16 mouse cellular contexts compared by ENCODE assay signal in genomic region chr8:54122345-54122744, GRCm38 (mm10).
"Had no signal": no experiment of that assay in that cellular context is flagged by ENCODE, and none has a peak within 500 bp of the region (broad histone marks: within the 10 kb centered on the region; RNA-seq: fewer than 3 reads in every experiment).

No protein-coding gene starts in this region.

- H3K4me2 ChIP-seq: lung, embryonic 14.5 days; midbrain, embryonic 12.5 days; neural tube, embryonic 12.5 days; stomach, embryonic 15.5 days had no signal

- H3K9ac ChIP-seq: lung, embryonic 14.5 days; midbrain, embryonic 12.5 days; neural tube, embryonic 12.5 days; stomach, embryonic 15.5 days had no signal

- DNase-seq: lung, adult 18-20 months; lung, embryonic 14.5 days; lung, postnatal 10 days; lung, postnatal 4 days; midbrain, embryonic 14.5 days; right cerebral cortex, postnatal 14 days; spleen, adult 18-20 months; thymus, adult 2 months; thymus, postnatal 25 days; thymus, postnatal 4 days had no signal

- ATAC-seq: midbrain, embryonic 16.5 days had no signal

- H3K4me3 ChIP-seq: midbrain, embryonic 10.5 days; midbrain, embryonic 12.5 days; neural tube, embryonic 12.5 days; stomach, embryonic 15.5 days had no signal

- H3K4me1 ChIP-seq: midbrain, embryonic 10.5 days; midbrain, embryonic 12.5 days; neural tube, embryonic 12.5 days; stomach, embryonic 15.5 days had no signal

- H3K36me3 ChIP-seq: midbrain, embryonic 10.5 days; midbrain, embryonic 12.5 days; neural tube, embryonic 12.5 days; stomach, embryonic 15.5 days had no signal

- H3K27ac ChIP-seq: midbrain, embryonic 10.5 days; midbrain, embryonic 12.5 days; neural tube, embryonic 12.5 days; stomach, embryonic 15.5 days; stomach, postnatal 0 days had no signal

- H3K27me3 ChIP-seq: midbrain, embryonic 12.5 days; neural tube, embryonic 12.5 days; stomach, embryonic 15.5 days had no signal

- H3K9me3 ChIP-seq: midbrain, embryonic 10.5 days; midbrain, embryonic 12.5 days; neural tube, embryonic 12.5 days; stomach, embryonic 15.5 days had no signal
